Mouse (Mus musculus): ENCODE measurements at regions not wholly inside any gene's neighbourhood (a gene's known extent, or its start where the extent isn't known, plus 50 kb on each side); places are given as distances from the start of the nearest gene placed in this dataset.
"Not testable (repeated sequence)": the region's sequence is repeated elsewhere in the genome, so short reads cannot be mapped to it uniquely, and the experiment has no call there.

- H3K36me3 ChIP-seq (replicated peaks); H3K4me1 ChIP-seq (replicated peaks); H3K27ac ChIP-seq (replicated peaks); H3K4me3 ChIP-seq (replicated peaks); H3K4me2 ChIP-seq; H3K27me3 ChIP-seq; H3K9me3 ChIP-seq (replicated peaks); ATAC-seq (ENCODE audit: insufficient read depth); H3K9ac ChIP-seq: not testable (repeated sequence)
- 69% methylated on average over 2 of the region's 2 CpGs for WGBS (ENCODE audit: insufficient replicate concordance)
These were observed 347.9 kb upstream of the Dab2 start for GRCm38 (mm10) chr15:5951661-5952060.

DNA sequence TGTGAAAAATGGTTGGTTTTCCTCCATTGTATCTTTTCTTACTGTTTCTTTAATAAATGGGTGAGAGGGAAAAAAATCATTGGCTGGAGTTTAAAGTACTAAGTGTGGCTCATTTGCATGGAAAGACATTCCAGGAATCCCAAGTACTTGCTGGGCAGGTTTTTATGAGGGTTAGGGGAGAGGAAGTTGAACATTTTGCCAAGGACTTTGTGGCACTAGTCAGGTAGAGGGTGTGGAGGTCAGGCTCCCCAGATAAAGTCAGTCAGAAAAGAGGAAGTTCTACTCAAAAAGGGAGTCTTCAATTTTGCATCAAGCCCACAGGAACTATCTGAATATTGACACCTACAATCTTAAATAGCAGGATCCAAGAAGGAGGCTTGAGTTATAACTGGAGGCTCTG, 346.5 kb upstream of the Dab2 start:
- Histone ChIP-seq H3K27me3 (no peaks in the 10 kb centered on the region), H3K4me1 (replicated peaks) (no peaks in the 10 kb centered on the region), H3K4me3 (replicated peaks) (no peak overlapping the region), H3K27ac (replicated peaks) (no peak overlapping the region), H3K9ac (no peak overlapping the region), H3K9me3 (replicated peaks) (no peaks in the 10 kb centered on the region), H3K36me3 (replicated peaks) (no peaks in the 10 kb centered on the region), H3K4me2 (no peak overlapping the region)
- no peak for ATAC-seq (ENCODE audit: insufficient read depth)

DNA sequence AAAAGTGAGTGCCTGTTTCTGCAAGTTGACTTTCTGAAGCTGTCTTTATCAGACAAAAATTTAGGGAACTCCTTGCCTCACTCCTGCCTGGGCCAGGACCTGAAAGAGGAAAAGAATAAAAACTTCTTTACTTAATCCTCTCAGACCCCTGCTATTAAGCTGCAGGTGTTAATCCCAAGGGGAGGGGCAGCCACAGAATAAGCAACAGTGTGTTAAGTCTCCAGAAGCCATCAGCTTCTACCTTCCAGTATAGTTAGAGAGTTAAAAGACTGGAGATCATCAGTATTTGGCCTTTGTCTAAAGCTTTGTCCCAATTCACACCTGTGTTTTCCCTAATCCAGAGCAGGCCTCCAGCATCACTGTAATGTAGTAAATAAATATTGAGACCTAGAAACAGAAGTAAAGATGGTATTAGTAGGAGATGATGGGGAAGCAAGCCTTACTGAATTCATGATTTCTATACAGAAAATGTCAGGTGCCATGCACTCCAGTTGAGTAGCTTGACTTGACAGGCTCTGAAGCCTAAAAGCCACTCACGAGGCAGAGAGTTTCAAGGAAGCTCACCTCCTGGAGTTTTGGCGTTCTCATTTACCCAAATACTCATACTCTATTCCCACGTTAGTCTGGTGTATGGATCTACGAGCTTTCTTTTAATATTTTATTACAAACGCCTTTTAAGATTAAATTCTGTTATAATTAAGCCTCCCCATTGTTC, 308.1 kb upstream of the Dab2 start:
- Histone ChIP-seq H3K27me3 (no peaks in the 10 kb centered on the region), H3K4me3 (replicated peaks) (no peak overlapping the region), H3K9me3 (replicated peaks) (no peaks in the 10 kb centered on the region), H3K27ac (replicated peaks) (no peak overlapping the region), H3K4me2 (no peak overlapping the region), H3K4me1 (replicated peaks) (no peaks in the 10 kb centered on the region), H3K9ac (no peak overlapping the region), H3K36me3 (replicated peaks) (no peaks in the 10 kb centered on the region)
- WGBS (ENCODE audit: insufficient replicate concordance) = 49% methylated on average over 5 of the region's 5 CpGs
- no peak for ATAC-seq (ENCODE audit: insufficient read depth)

GRCm38 (mm10) chr15:5992146-5992545, 307.4 kb upstream of the Dab2 start:
- H3K9me3 ChIP-seq (replicated peaks); H3K36me3 ChIP-seq (replicated peaks); H3K4me2 ChIP-seq; H3K9ac ChIP-seq; H3K27ac ChIP-seq (replicated peaks); H3K27me3 ChIP-seq; H3K4me1 ChIP-seq (replicated peaks); H3K4me3 ChIP-seq (replicated peaks); ATAC-seq (ENCODE audit: insufficient read depth): not testable (repeated sequence)
- WGBS (ENCODE audit: insufficient replicate concordance) = 70% methylated on average over 1 of the region's 1 CpGs

GRCm38 (mm10) chr15:6000816-6001215, 298.8 kb upstream of the Dab2 start:
- no peaks in the 10 kb centered on the region for H3K27me3 ChIP-seq
- WGBS (ENCODE audit: insufficient replicate concordance) = 57% methylated on average over 1 of the region's 1 CpGs
- H3K4me2 ChIP-seq = no peak overlapping the region
- H3K4me3 ChIP-seq (replicated peaks) = no peak overlapping the region
- H3K27ac ChIP-seq (replicated peaks) = no peak overlapping the region
- H3K9me3 ChIP-seq (replicated peaks) = no peaks in the 10 kb centered on the region
- no peak for ATAC-seq (ENCODE audit: insufficient read depth)
- H3K36me3 ChIP-seq (replicated peaks) = no peaks in the 10 kb centered on the region
- H3K9ac ChIP-seq = no peak overlapping the region
- H3K4me1 ChIP-seq (replicated peaks) = no peaks in the 10 kb centered on the region

- no peaks in the 10 kb centered on the region for H3K27me3 ChIP-seq
- no peak overlapping the region for H3K9ac ChIP-seq
- H3K4me1 ChIP-seq (replicated peaks) = no peaks in the 10 kb centered on the region
- no peak for ATAC-seq (ENCODE audit: insufficient read depth)
- no peak overlapping the region for H3K4me2 ChIP-seq
- no peak overlapping the region for H3K4me3 ChIP-seq (replicated peaks)
- 63% methylated on average over 1 of the region's 1 CpGs for WGBS (ENCODE audit: insufficient replicate concordance)
- no peaks in the 10 kb centered on the region for H3K9me3 ChIP-seq (replicated peaks)
- H3K27ac ChIP-seq (replicated peaks) = no peak overlapping the region
- H3K36me3 ChIP-seq (replicated peaks) = no peaks in the 10 kb centered on the region
These were observed 298.2 kb upstream of the Dab2 start for GRCm38 (mm10) chr15:6001394-6001793.

- Histone ChIP-seq H3K27ac (replicated peaks) (no peak overlapping the region), H3K27me3 (no peaks in the 10 kb centered on the region), H3K9ac (no peak overlapping the region), H3K4me1 (replicated peaks) (no peaks in the 10 kb centered on the region), H3K4me2 (no peak overlapping the region), H3K36me3 (replicated peaks) (no peaks in the 10 kb centered on the region), H3K9me3 (replicated peaks) (no peaks in the 10 kb centered on the region), H3K4me3 (replicated peaks) (no peak overlapping the region)
- ATAC-seq (ENCODE audit: insufficient read depth) = no peak
- 57% methylated on average over 1 of the region's 1 CpGs for WGBS (ENCODE audit: insufficient replicate concordance)
These were observed 284.6 kb upstream of the Dab2 start for GRCm38 (mm10) chr15:6014982-6015381.

- no peak for ATAC-seq (ENCODE audit: insufficient read depth)
- Histone ChIP-seq H3K4me1 (replicated peaks) (no peaks in the 10 kb centered on the region), H3K27me3 (no peaks in the 10 kb centered on the region), H3K36me3 (replicated peaks) (no peaks in the 10 kb centered on the region), H3K27ac (replicated peaks) (no peak overlapping the region), H3K4me2 (no peak overlapping the region), H3K4me3 (replicated peaks) (no peak overlapping the region), H3K9ac (no peak overlapping the region), H3K9me3 (replicated peaks) (no peaks in the 10 kb centered on the region)
- 63% methylated on average over 5 of the region's 5 CpGs for WGBS (ENCODE audit: insufficient replicate concordance)
These were observed 282.9 kb upstream of the Dab2 start for GRCm38 (mm10) chr15:6016637-6017049.

GRCm38 (mm10) chr15:6025543-6025942, 274.0 kb upstream of the Dab2 start:
- no peaks in the 10 kb centered on the region for H3K9me3 ChIP-seq (replicated peaks)
- H3K4me2 ChIP-seq = no peak overlapping the region
- H3K27ac ChIP-seq (replicated peaks) = no peak overlapping the region
- H3K4me1 ChIP-seq (replicated peaks) = no peaks in the 10 kb centered on the region
- H3K4me3 ChIP-seq (replicated peaks) = no peak overlapping the region
- ATAC-seq (ENCODE audit: insufficient read depth) = no peak
- 48% methylated on average over 4 of the region's 4 CpGs for WGBS (ENCODE audit: insufficient replicate concordance)
- no peak overlapping the region for H3K9ac ChIP-seq
- no peaks in the 10 kb centered on the region for H3K36me3 ChIP-seq (replicated peaks)
- H3K27me3 ChIP-seq = no peaks in the 10 kb centered on the region

DNA sequence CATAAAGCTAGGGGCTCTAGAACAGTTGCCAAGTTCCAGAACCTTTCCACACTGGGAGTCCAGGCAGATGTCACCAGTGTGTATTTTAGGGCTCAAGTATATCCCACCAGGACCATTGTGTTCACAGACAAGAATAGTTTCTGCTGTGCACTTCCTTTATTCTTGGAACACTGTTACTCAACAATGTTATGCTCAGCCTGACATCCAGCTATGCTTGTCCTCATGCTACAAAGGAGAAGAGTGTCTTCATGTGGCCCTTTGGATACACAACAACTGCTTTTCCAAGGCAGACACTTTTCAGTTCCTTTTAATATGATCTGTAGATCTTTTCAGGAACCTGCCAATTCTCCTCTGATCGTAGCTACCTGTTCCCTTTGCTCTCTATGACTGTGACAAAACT, 270.4 kb upstream of the Dab2 start:
- Histone ChIP-seq H3K27me3 (no peaks in the 10 kb centered on the region), H3K4me1 (replicated peaks) (no peaks in the 10 kb centered on the region), H3K36me3 (replicated peaks) (no peaks in the 10 kb centered on the region), H3K4me2 (no peak overlapping the region), H3K27ac (replicated peaks) (no peak overlapping the region), H3K4me3 (replicated peaks) (no peak overlapping the region), H3K9me3 (replicated peaks) (no peaks in the 10 kb centered on the region), H3K9ac (no peak overlapping the region)
- WGBS (ENCODE audit: insufficient replicate concordance) = 50% methylated on average over 1 of the region's 1 CpGs
- no peak for ATAC-seq (ENCODE audit: insufficient read depth)

- no peaks in the 10 kb centered on the region for H3K9me3 ChIP-seq (replicated peaks)
- H3K27me3 ChIP-seq = no peaks in the 10 kb centered on the region
- no peaks in the 10 kb centered on the region for H3K36me3 ChIP-seq (replicated peaks)
- ATAC-seq (ENCODE audit: insufficient read depth) = no peak
- H3K27ac ChIP-seq (replicated peaks) = no peak overlapping the region
- H3K4me3 ChIP-seq (replicated peaks) = no peak overlapping the region
- H3K9ac ChIP-seq = no peak overlapping the region
- H3K4me2 ChIP-seq = no peak overlapping the region
- 39% methylated on average over 5 of the region's 5 CpGs for WGBS (ENCODE audit: insufficient replicate concordance)
- no peaks in the 10 kb centered on the region for H3K4me1 ChIP-seq (replicated peaks)
These were observed 269.2 kb upstream of the Dab2 start for GRCm38 (mm10) chr15:6030396-6030795.

DNA sequence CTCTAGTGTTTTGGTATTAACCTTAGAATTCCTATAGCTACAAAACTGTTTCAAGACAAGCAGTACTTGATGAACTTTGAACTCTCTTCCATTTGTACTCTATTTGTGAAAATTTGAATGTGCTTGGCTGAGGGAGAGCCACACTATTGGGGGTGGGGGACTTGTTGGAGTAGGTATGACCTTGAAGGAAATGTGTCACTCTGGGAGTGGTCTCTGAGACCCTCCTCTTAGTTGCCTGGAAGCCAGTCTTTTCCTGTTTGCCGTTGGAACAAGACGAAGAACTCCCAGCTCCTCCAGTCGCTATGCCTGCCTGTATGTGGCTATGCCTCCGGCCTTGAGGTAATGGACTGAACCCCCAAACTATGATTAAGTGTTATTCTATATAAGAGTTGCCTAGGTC, 265.4 kb upstream of the Dab2 start:
- WGBS (ENCODE audit: insufficient replicate concordance) = 70% methylated on average over 4 of the region's 4 CpGs
- Histone ChIP-seq H3K9ac (no peak overlapping the region), H3K9me3 (replicated peaks) (no peaks in the 10 kb centered on the region), H3K27ac (replicated peaks) (no peak overlapping the region), H3K4me2 (no peak overlapping the region), H3K4me1 (replicated peaks) (no peaks in the 10 kb centered on the region), H3K4me3 (replicated peaks) (no peak overlapping the region), H3K27me3 (no peaks in the 10 kb centered on the region), H3K36me3 (replicated peaks) (no peaks in the 10 kb centered on the region)
- ATAC-seq (ENCODE audit: insufficient read depth) = no peak

Data from liver, embryonic 15.5 days (tissue).